ENCODE assay signal across 28 mouse cellular contexts in genomic region chr9:114999010-114999770, GRCm38 (mm10). TPM values are rescaled to one million over a fixed set of nuclear protein-coding genes. Genes with fewer than 3 reads are reported as not detected.
DNase-seq lines count a peak whose midpoint lies in the region; ATAC-seq and TF ChIP-seq lines count a peak whose summit lies in the region.
"Had no signal": no experiment of that assay in that cellular context is flagged by ENCODE, and none has a peak within 500 bp of the region (broad histone marks: within the 10 kb centered on the region; RNA-seq: fewer than 3 reads in every experiment).

No protein-coding gene starts in this region.

- no peak for TF ChIP-seq CTCF in testis, adult 2 months (IDR thresholded peaks at IDR 0.05; ENCODE audit: control insufficient read depth, insufficient read depth, insufficient replicate concordance, low read depth, low read length)

- peak overlapping the region; percentile 77 for H3K4me3 ChIP-seq in testis, adult 2 months (ENCODE audit: control insufficient read depth, low read depth, low read length)
- H3K4me3 ChIP-seq: embryonic facial prominence, embryonic 12.5 days; forebrain, embryonic 15.5 days; gastrocnemius, adult 2 months; heart, adult 2 months; heart, embryonic 13.5 days; lung, embryonic 15.5 days; midbrain, embryonic 13.5 days; neural tube, embryonic 13.5 days; stomach, embryonic 15.5 days had no signal

- H3K36me3 ChIP-seq in testis, adult 2 months (ENCODE audit: control insufficient read depth, insufficient read depth, low read length): no peaks in the 10 kb centered on the region
- H3K36me3 ChIP-seq: embryonic facial prominence, embryonic 12.5 days; forebrain, embryonic 15.5 days; heart, embryonic 13.5 days; lung, embryonic 15.5 days; midbrain, embryonic 13.5 days; neural tube, embryonic 13.5 days; stomach, embryonic 15.5 days had no signal

- no peak overlapping the region for H3K27ac ChIP-seq in testis, adult 2 months (ENCODE audit: control insufficient read depth, insufficient read depth, low read depth, low read length)
- H3K27ac ChIP-seq: embryonic facial prominence, embryonic 12.5 days; forebrain, embryonic 15.5 days; gastrocnemius, adult 2 months; heart, adult 2 months; heart, embryonic 13.5 days; liver, embryonic 14.5 days; lung, embryonic 15.5 days; midbrain, embryonic 13.5 days; neural tube, embryonic 13.5 days; stomach, embryonic 15.5 days had no signal

- DNase-seq in testis, postnatal 14 days (ENCODE audit: low spot score): no peak
- DNase-seq in kidney, adult 9 months: peak; percentile 83
- DNase-seq in kidney, postnatal 14 days: peak; percentile 44
- DNase-seq in yolk sac, embryonic 10.5 days (ENCODE audit: low spot score): peak; percentile 67
- no peak for DNase-seq in adrenal gland, adult 8-10 months
- DNase-seq in left cerebral cortex, postnatal 36 days (ENCODE audit: low spot score in 2 of 2): no peak
- DNase-seq: adrenal gland, postnatal 25 days; cerebellum, adult 11-12 months; cerebellum, adult 9-11 months; embryo, embryonic 11 days; gastrocnemius, adult 2 months; heart, adult 2 months; heart, postnatal 10 days; liver; thymus, adult 2 months; thymus, postnatal 36 days had no signal

- H3K4me1 ChIP-seq in testis, adult 2 months (ENCODE audit: control insufficient read depth, insufficient read depth, low read length): peaks cover 2% of the 10 kb centered on the region; the same call in 1 of the 2 replicates
- H3K4me1 ChIP-seq: embryonic facial prominence, embryonic 12.5 days; forebrain, embryonic 15.5 days; heart, embryonic 13.5 days; lung, embryonic 15.5 days; midbrain, embryonic 13.5 days; neural tube, embryonic 13.5 days; stomach, embryonic 15.5 days had no signal

- TF ChIP-seq POLR2A in testis, adult 2 months (IDR thresholded peaks at IDR 0.05; ENCODE audit: control insufficient read depth, low read depth, low read length): no peak

- intact Hi-C loops in left cerebral cortex, postnatal 36 days (cut with DNase I): no loop called here

- no peak for ATAC-seq in megakaryocyte, adult 5-6 weeks (ENCODE audit: poor library complexity, severe bottlenecking)
- ATAC-seq: CD4-positive, CD25-positive, alpha-beta regulatory T cell, adult 4 months; forebrain, embryonic 15.5 days; hindbrain, embryonic 16.5 days; midbrain, embryonic 13.5 days had no signal

- no peaks in the 10 kb centered on the region for H3K27me3 ChIP-seq in testis, adult 2 months (ENCODE audit: control insufficient read depth, insufficient read depth, low read length)
- H3K27me3 ChIP-seq: embryonic facial prominence, embryonic 12.5 days; forebrain, embryonic 15.5 days; heart, embryonic 13.5 days; lung, embryonic 15.5 days; midbrain, embryonic 13.5 days; neural tube, embryonic 13.5 days; stomach, embryonic 15.5 days had no signal

RNA-seq across cellular contexts. Expression of gene Rps27rt, which starts 16.7 kb away (rescaled TPM):
- polyA plus RNA-seq in testis, adult 2 months (2012; rRNA removed): 19.3 and 25.9 TPM in 2 replicates
- total RNA-seq in adrenal gland, adult 8-10 months (2022): 100 to 1,000 TPM in 1 of 4 experiments, 10 to 100 TPM in 3; 52.0 to 101 (median 75.4) TPM
- total RNA-seq in left cerebral cortex, postnatal 36 days (2021): 10 to 100 TPM; 19.0 to 20.9 TPM
- 188 and 220 TPM in 2 replicates for total RNA-seq in megakaryocyte, adult 5-6 weeks (2015)
- 116 and 127 TPM in 2 replicates for total RNA-seq in megakaryocyte, adult 5-6 weeks (2017)

RNA-seq across cellular contexts. Expression of gene Osbpl10, which starts 20.8 kb away (rescaled TPM):
- polyA plus RNA-seq in testis, adult 2 months (2012; rRNA removed): 136 and 161 TPM in 2 replicates
- 10 to 100 TPM in 1 of 4 experiments, 1 to 10 TPM in 3; 4.8 to 11.5 (median 8.3) TPM for total RNA-seq in adrenal gland, adult 8-10 months (2022)
- total RNA-seq in left cerebral cortex, postnatal 36 days (2021): 10 to 100 TPM; 52.5 to 54.0 TPM
- not detected in 2 replicates for total RNA-seq in megakaryocyte, adult 5-6 weeks (2015)
- total RNA-seq in megakaryocyte, adult 5-6 weeks (2017): not detected in 2 replicates
- polyA plus RNA-seq: CD4-positive, CD25-positive, alpha-beta regulatory T cell, adult 4 months had no signal

Comparison
In these comparisons a context has a peak if more than half of its experiments do, and no peak if none do; other contexts are left out.
1. DNase-seq: peak in kidney, adult 9 months (single experiment), kidney, postnatal 14 days (single experiment) and yolk sac, embryonic 10.5 days (single experiment); none in testis, postnatal 14 days (single experiment), adrenal gland, adult 8-10 months (single experiment) and left cerebral cortex, postnatal 36 days (0 of 2).
2. RNA of gene Osbpl10, which starts 20.8 kb away (total RNA-seq): 52.5 to 54.0 TPM in left cerebral cortex, postnatal 36 days and 4.8 to 11.5 TPM in adrenal gland, adult 8-10 months; not detected in megakaryocyte, adult 5-6 weeks; every median in the first group is over 4 times any median in the second.